Mouse (Mus musculus): ENCODE measurements at regions not wholly inside any gene's neighbourhood (a gene's known extent, or its start where the extent isn't known, plus 50 kb on each side); places are given as distances from the start of the nearest gene placed in this dataset.

GRCm38 (mm10) chr2:171514876-171515275, 528.4 kb downstream of the Cbln4 start:
- no peak for ATAC-seq (ENCODE audit: low FRiP score, low read depth)
- no peak overlapping the region for H3K27ac ChIP-seq
- no peak overlapping the region for H3K4me2 ChIP-seq (replicated peaks)
- H3K27me3 ChIP-seq: no peaks in the 10 kb centered on the region
- no peak overlapping the region for H3K9ac ChIP-seq
- H3K4me1 ChIP-seq: peaks cover 14% of the 10 kb centered on the region
- 27% methylated on average over 5 of the region's 5 CpGs for WGBS
- no peaks in the 10 kb centered on the region for H3K9me3 ChIP-seq
- H3K4me3 ChIP-seq: no peak overlapping the region
- no peaks in the 10 kb centered on the region for H3K36me3 ChIP-seq

GRCm38 (mm10) chr2:171496620-171497019, 546.6 kb downstream of the Cbln4 start:
- H3K4me3 ChIP-seq: no peak overlapping the region
- no peaks in the 10 kb centered on the region for H3K36me3 ChIP-seq
- WGBS: 77% methylated on average over 4 of the region's 4 CpGs
- H3K4me1 ChIP-seq: no peaks in the 10 kb centered on the region
- H3K9ac ChIP-seq: no peak overlapping the region
- ATAC-seq (ENCODE audit: low FRiP score, low read depth): no peak
- no peak overlapping the region for H3K4me2 ChIP-seq (replicated peaks)
- 0 out of 2 replicates have a peak, but pooled peaks cover 6% of the 10 kb centered on the region for H3K27me3 ChIP-seq
- no peak overlapping the region for H3K27ac ChIP-seq
- H3K9me3 ChIP-seq: peaks cover 3% of the 10 kb centered on the region; the same call in 1 of the 2 replicates

GRCm38 (mm10) chr2:171493741-171494140, 549.5 kb downstream of the Cbln4 start:
- Histone ChIP-seq H3K4me3 (no peak overlapping the region), H3K4me1 (no peaks in the 10 kb centered on the region), H3K9ac (no peak overlapping the region), H3K36me3 (no peaks in the 10 kb centered on the region), H3K27me3 (0 out of 2 replicates have a peak, but pooled peaks cover 6% of the 10 kb centered on the region), H3K4me2 (replicated peaks) (no peak overlapping the region), H3K27ac (no peak overlapping the region), H3K9me3 (no peaks in the 10 kb centered on the region)
- ATAC-seq (ENCODE audit: low FRiP score, low read depth): no peak
- WGBS: 44% methylated on average over 12 of the region's 12 CpGs

- Histone ChIP-seq H3K9ac (no peak overlapping the region), H3K27ac (no peak overlapping the region), H3K9me3 (no peaks in the 10 kb centered on the region), H3K4me3 (no peak overlapping the region), H3K4me1 (no peaks in the 10 kb centered on the region), H3K27me3 (no peaks in the 10 kb centered on the region), H3K36me3 (no peaks in the 10 kb centered on the region), H3K4me2 (replicated peaks) (no peak overlapping the region)
- no peak for ATAC-seq (ENCODE audit: low FRiP score, low read depth)
- WGBS: 80% methylated on average over 2 of the region's 2 CpGs
Observed at GRCm38 (mm10) chr2:171487284-171487683, 556.0 kb downstream of the Cbln4 start.

DNA sequence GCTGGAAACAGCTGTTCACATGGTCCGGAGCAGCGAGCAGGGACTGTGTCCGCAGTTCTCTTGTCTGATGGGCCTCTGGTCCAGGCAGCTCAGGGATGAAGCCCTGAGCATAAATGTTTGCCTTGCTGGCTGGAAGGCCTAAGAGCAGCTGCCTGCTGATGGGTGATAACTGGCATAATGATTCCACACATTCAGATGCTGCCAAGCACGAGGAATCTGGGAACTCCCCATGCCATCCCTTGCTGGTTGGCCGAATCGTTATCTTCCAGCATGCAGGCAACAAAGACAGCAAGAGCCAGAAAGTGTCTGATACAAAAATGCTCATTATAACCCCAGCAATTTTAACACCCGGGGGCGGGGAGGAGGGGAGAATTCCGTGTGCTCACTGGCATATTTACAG, 590.0 kb downstream of the Cbln4 start:
- no peak overlapping the region for H3K27ac ChIP-seq
- H3K9me3 ChIP-seq: no peaks in the 10 kb centered on the region
- no peak for ATAC-seq (ENCODE audit: low FRiP score, low read depth)
- 78% methylated on average over 9 of the region's 9 CpGs for WGBS
- H3K36me3 ChIP-seq: no peaks in the 10 kb centered on the region
- no peak overlapping the region for H3K4me3 ChIP-seq
- no peak overlapping the region for H3K9ac ChIP-seq
- H3K4me2 ChIP-seq (replicated peaks): no peak overlapping the region
- no peaks in the 10 kb centered on the region for H3K27me3 ChIP-seq
- H3K4me1 ChIP-seq: no peaks in the 10 kb centered on the region

DNA sequence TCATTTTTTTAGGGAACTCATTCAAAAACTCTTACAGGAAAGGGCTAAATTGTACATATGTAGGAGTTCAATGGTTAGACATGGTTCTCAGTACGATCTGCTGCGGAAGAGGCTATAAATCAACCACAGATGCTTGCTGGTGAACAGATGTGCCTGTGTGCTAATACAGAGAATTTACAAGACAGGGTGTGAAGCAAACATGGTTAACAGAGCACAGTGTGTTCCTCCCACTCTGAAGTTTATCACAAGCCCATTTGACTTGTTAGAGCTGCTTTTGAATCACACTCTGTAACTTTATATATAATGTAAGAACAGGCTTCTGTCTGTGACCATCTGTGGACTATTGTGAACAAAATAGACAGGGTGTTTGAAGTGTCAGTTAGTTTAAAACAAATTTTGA, 637.2 kb downstream of the Cbln4 start:
- ATAC-seq (ENCODE audit: low FRiP score, low read depth): 0 out of 2 replicates have a peak, but pooled peaks have one; percentile 61
- 9% methylated on average over 2 of the region's 2 CpGs for WGBS
- H3K4me3 ChIP-seq: no peak overlapping the region
- H3K27me3 ChIP-seq: 0 out of 2 replicates have a peak, but pooled peaks cover 9% of the 10 kb centered on the region
- 0 out of 2 replicates have a peak, but pooled peaks cover 12% of the 10 kb centered on the region for H3K4me1 ChIP-seq
- no peak overlapping the region for H3K4me2 ChIP-seq (replicated peaks)
- no peak overlapping the region for H3K9ac ChIP-seq
- no peaks in the 10 kb centered on the region for H3K36me3 ChIP-seq
- H3K27ac ChIP-seq: no peak overlapping the region
- no peaks in the 10 kb centered on the region for H3K9me3 ChIP-seq

GRCm38 (mm10) chr2:171388936-171389335, 654.3 kb downstream of the Cbln4 start:
- Histone ChIP-seq H3K27ac (no peak overlapping the region), H3K36me3 (no peaks in the 10 kb centered on the region), H3K27me3 (no peaks in the 10 kb centered on the region), H3K9ac (no peak overlapping the region), H3K4me2 (replicated peaks) (no peak overlapping the region), H3K9me3 (peaks cover 7% of the 10 kb centered on the region; the same call in 1 of the 2 replicates), H3K4me1 (no peaks in the 10 kb centered on the region), H3K4me3 (no peak overlapping the region)
- ATAC-seq (ENCODE audit: low FRiP score, low read depth): peak; percentile 48; the same call in 1 of the 2 replicates
- 64% methylated on average over 1 of the region's 1 CpGs for WGBS

DNA sequence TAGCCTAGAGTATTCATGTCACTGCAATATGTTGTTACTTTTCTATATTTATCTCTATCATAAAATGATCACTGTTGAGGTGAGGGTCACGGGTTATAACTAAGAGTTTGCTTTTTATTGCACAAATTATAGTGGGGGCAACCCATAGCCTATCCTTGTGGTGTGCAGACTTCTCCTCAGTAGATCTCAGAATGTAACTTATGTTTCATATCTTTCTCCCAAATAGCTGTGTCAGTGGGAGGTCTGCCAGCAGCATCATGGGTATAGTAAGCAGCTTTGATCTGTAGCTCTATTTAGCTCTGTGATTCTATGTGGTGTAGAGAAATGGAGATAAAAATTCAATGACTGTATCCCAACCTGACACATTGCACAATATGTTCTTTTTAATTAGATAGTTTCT, 641.9 kb downstream of the Dok5 start:
- Histone ChIP-seq H3K4me3 (no peak overlapping the region), H3K4me1 (no peaks in the 10 kb centered on the region), H3K27ac (no peak overlapping the region), H3K9me3 (no peaks in the 10 kb centered on the region), H3K4me2 (replicated peaks) (no peak overlapping the region), H3K9ac (no peak overlapping the region), H3K36me3 (no peaks in the 10 kb centered on the region), H3K27me3 (no peaks in the 10 kb centered on the region)
- 68% methylated on average over 1 of the region's 1 CpGs for WGBS
- ATAC-seq (ENCODE audit: low FRiP score, low read depth): no peak

DNA sequence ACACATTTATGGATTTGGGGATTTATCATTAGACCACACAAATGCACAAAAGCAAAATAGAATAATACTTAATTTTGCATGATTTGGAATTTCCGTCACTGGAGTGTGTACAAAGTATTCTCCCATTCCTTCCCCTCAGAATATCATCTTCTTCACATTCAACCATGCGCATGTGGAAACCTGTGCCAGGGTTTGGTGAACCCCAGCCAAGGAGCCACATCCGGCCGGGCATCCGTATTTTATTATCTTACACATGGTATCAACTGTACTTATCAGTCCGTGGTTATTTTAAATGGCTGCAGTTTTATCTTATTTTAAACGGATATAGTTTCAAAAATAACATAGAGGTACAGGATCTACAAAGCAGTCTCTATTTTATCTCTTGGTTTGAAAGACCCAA, 641.4 kb downstream of the Dok5 start:
- no peak for ATAC-seq (ENCODE audit: low FRiP score, low read depth)
- H3K4me2 ChIP-seq (replicated peaks): no peak overlapping the region
- H3K4me1 ChIP-seq: no peaks in the 10 kb centered on the region
- H3K36me3 ChIP-seq: no peaks in the 10 kb centered on the region
- H3K4me3 ChIP-seq: no peak overlapping the region
- H3K27me3 ChIP-seq: no peaks in the 10 kb centered on the region
- WGBS: 87% methylated on average over 7 of the region's 7 CpGs
- H3K9me3 ChIP-seq: no peaks in the 10 kb centered on the region
- no peak overlapping the region for H3K27ac ChIP-seq
- no peak overlapping the region for H3K9ac ChIP-seq

- no peak for ATAC-seq (ENCODE audit: low FRiP score, low read depth)
- Histone ChIP-seq H3K9ac (no peak overlapping the region), H3K4me3 (no peak overlapping the region), H3K27ac (no peak overlapping the region), H3K4me1 (no peaks in the 10 kb centered on the region), H3K4me2 (replicated peaks) (no peak overlapping the region), H3K27me3 (no peaks in the 10 kb centered on the region), H3K36me3 (no peaks in the 10 kb centered on the region), H3K9me3 (no peaks in the 10 kb centered on the region)
- 10% methylated on average over 5 of the region's 5 CpGs for WGBS
Observed at GRCm38 (mm10) chr2:171371751-171372150, 640.1 kb downstream of the Dok5 start.

DNA sequence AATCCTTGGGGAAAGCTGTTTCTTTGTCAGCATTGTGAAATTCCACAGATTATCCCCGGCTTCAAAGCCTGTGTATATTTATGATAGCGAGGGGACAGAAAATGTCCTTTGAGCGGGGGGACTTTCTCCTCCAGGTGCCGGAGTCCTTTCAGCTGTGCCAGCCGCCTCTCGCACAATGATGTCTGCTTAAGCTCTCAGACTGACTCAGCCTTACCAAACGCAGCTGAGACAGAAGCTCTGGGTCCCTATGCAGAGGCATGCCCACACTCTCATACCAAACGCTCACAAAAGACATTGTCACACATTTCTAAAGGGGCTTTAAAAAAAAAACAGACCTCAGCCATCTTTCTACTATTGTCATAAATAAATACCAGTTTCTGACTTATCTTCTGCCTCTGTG, 633.9 kb downstream of the Dok5 start:
- H3K9ac ChIP-seq: no peak overlapping the region
- H3K4me2 ChIP-seq (replicated peaks): no peak overlapping the region
- no peaks in the 10 kb centered on the region for H3K36me3 ChIP-seq
- no peaks in the 10 kb centered on the region for H3K4me1 ChIP-seq
- no peak overlapping the region for H3K4me3 ChIP-seq
- peaks cover 6% of the 10 kb centered on the region for H3K9me3 ChIP-seq
- WGBS: 58% methylated on average over 8 of the region's 8 CpGs
- no peak for ATAC-seq (ENCODE audit: low FRiP score, low read depth)
- H3K27ac ChIP-seq: no peak overlapping the region
- no peaks in the 10 kb centered on the region for H3K27me3 ChIP-seq

DNA sequence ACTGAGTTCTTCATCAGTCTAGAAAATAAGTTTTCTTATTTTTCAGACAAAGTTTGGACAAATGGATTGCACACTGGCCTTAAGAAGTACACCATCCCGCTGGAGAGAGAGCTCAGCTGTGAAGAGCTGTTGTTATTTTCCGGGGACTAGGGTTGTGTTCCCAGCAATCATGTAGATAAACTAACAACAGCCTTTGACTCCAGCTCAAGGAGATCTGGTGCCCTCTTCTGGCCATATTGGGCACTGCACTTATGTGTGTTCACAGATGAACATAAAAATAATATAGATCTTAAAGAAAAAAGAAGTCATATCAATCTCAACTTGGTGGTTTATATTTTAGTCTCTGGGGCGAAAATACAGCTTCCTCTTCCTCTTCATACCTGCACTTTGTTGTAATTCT, 633.0 kb downstream of the Dok5 start:
- H3K9ac ChIP-seq: no peak overlapping the region
- no peak for ATAC-seq (ENCODE audit: low FRiP score, low read depth)
- no peaks in the 10 kb centered on the region for H3K36me3 ChIP-seq
- peaks cover 6% of the 10 kb centered on the region for H3K9me3 ChIP-seq
- no peak overlapping the region for H3K4me2 ChIP-seq (replicated peaks)
- WGBS: 92% methylated on average over 3 of the region's 3 CpGs
- H3K4me1 ChIP-seq: no peaks in the 10 kb centered on the region
- H3K27ac ChIP-seq: no peak overlapping the region
- no peak overlapping the region for H3K4me3 ChIP-seq
- no peaks in the 10 kb centered on the region for H3K27me3 ChIP-seq

GRCm38 (mm10) chr2:171363381-171363780, 631.8 kb downstream of the Dok5 start:
- Histone ChIP-seq H3K4me3 (no peak overlapping the region), H3K4me1 (no peaks in the 10 kb centered on the region), H3K9me3 (peaks cover 6% of the 10 kb centered on the region), H3K27me3 (no peaks in the 10 kb centered on the region), H3K27ac (no peak overlapping the region), H3K36me3 (no peaks in the 10 kb centered on the region), H3K9ac (no peak overlapping the region), H3K4me2 (replicated peaks) (no peak overlapping the region)
- ATAC-seq (ENCODE audit: low FRiP score, low read depth): no peak
- 66% methylated on average over 3 of the region's 3 CpGs for WGBS

Data from limb, embryonic 13.5 days (tissue).